Mouse (Mus musculus): ENCODE measurements at regions not wholly inside any gene's neighbourhood (a gene's known extent, or its start where the extent isn't known, plus 50 kb on each side); places are given as distances from the start of the nearest gene placed in this dataset.

GRCm38 (mm10) chr1:190500106-190500505, 329.6 kb upstream of the Prox1 start:
- CTCF ChIA-PET: no interaction called here

- CTCF ChIA-PET: no interaction called here
Observed at GRCm38 (mm10) chr1:190497474-190497873, 327.0 kb upstream of the Prox1 start.

- CTCF ChIA-PET: no interaction called here
Observed at GRCm38 (mm10) chr1:190495741-190496520, 325.4 kb upstream of the Prox1 start.

- CTCF ChIA-PET: interaction anchor here (0.9 kb wide), 1 partner anchor 1964 kb away, joined by 3 read pairs; no protein-coding TSS in a partner anchor
Observed at GRCm38 (mm10) chr1:190486551-190487104, 316.1 kb upstream of the Prox1 start.

GRCm38 (mm10) chr1:190483366-190483765, 312.9 kb upstream of the Prox1 start:
- CTCF ChIA-PET: no interaction called here

GRCm38 (mm10) chr1:190481071-190481470, 310.6 kb upstream of the Prox1 start:
- CTCF ChIA-PET: no interaction called here

- CTCF ChIA-PET: no interaction called here
Observed at GRCm38 (mm10) chr1:190480601-190481000, 310.1 kb upstream of the Prox1 start.

- CTCF ChIA-PET: no interaction called here
Observed at GRCm38 (mm10) chr1:190472761-190473160, 302.2 kb upstream of the Prox1 start.

- CTCF ChIA-PET: no interaction called here
Observed at GRCm38 (mm10) chr1:190470336-190470735, 299.8 kb upstream of the Prox1 start.

GRCm38 (mm10) chr1:190457541-190458061, 287.1 kb upstream of the Prox1 start:
- CTCF ChIA-PET: no interaction called here

GRCm38 (mm10) chr1:190453549-190453948, 283.0 kb upstream of the Prox1 start:
- CTCF ChIA-PET: no interaction called here

- CTCF ChIA-PET: no interaction called here
Observed at GRCm38 (mm10) chr1:190452115-190452842, 281.8 kb upstream of the Prox1 start.

GRCm38 (mm10) chr1:190448263-190448662, 277.7 kb upstream of the Prox1 start:
- CTCF ChIA-PET: no interaction called here

- CTCF ChIA-PET: no interaction called here
Observed at GRCm38 (mm10) chr1:190447253-190447652, 276.7 kb upstream of the Prox1 start.

GRCm38 (mm10) chr1:190446676-190447075, 276.2 kb upstream of the Prox1 start:
- CTCF ChIA-PET: no interaction called here

- CTCF ChIA-PET: no interaction called here
Observed at GRCm38 (mm10) chr1:190444366-190444765, 273.9 kb upstream of the Prox1 start.

GRCm38 (mm10) chr1:190443234-190443633, 272.7 kb upstream of the Prox1 start:
- CTCF ChIA-PET: no interaction called here

GRCm38 (mm10) chr1:190442166-190442565, 271.7 kb upstream of the Prox1 start:
- CTCF ChIA-PET: no interaction called here

- CTCF ChIA-PET: no interaction called here
Observed at GRCm38 (mm10) chr1:190438789-190439188, 268.3 kb upstream of the Prox1 start.

- CTCF ChIA-PET: no interaction called here
Observed at GRCm38 (mm10) chr1:190422874-190423273, 252.4 kb upstream of the Prox1 start.

- CTCF ChIA-PET: no interaction called here
Observed at GRCm38 (mm10) chr1:190419709-190420108, 249.2 kb upstream of the Prox1 start.

GRCm38 (mm10) chr1:190417326-190417725, 246.8 kb upstream of the Prox1 start:
- CTCF ChIA-PET: no interaction called here

GRCm38 (mm10) chr1:190411756-190412155, 241.2 kb upstream of the Prox1 start:
- CTCF ChIA-PET: no interaction called here
